Mouse (Mus musculus): Measurements from ENCODE around the gene Mrpl9. TPM values are rescaled to one million over a fixed set of nuclear protein-coding genes. Genes with fewer than 3 reads are reported as not detected.
A peak's percentile ranks its signal among the peaks of the same experiment; 100 is the strongest.

The Mrpl9 gene
- polyA plus RNA-seq, 1 experiment from 2014 or later, result 66.0 TPM

DNA sequence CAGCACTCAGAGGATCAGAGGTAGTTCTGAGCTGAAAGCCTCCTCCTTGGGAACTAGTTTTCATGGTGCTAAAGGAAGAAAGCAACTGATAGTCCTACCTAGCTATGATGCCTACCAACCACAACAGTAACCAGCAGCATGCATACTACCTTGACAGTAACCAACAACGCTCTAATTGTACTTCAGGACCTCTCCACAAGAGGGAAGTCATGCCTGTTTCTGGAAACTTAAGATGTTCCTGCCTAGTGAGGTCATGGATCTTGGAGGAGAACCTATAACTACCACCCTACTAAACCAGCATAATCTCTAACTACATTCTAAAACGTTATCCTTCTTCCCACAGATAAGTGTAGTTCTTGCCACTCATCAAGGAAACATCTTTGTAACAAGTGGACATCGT, 1.9 kb upstream of the Mrpl9 start:
- DNase-seq (peak; percentile 53), ATAC-seq (ENCODE audit: insufficient read depth) (no peak)
- peak; percentile 49 for TF ChIP-seq CTCF (IDR thresholded peaks at IDR 0.05; ENCODE audit: low read depth)
- Histone ChIP-seq H3K4me3 (ENCODE audit: low read depth, low read length) (no peak overlapping the region), H3K9me3 (ENCODE audit: low read depth, low read length) (no peaks in the 10 kb centered on the region), H3K4me2 (no peak overlapping the region), H3K27ac (ENCODE audit: low read depth) (no peak overlapping the region), H3K27me3 (ENCODE audit: insufficient read depth, low read length) (no peaks in the 10 kb centered on the region), H3K9ac (no peak overlapping the region), H3K4me1 (ENCODE audit: insufficient read depth) (no peaks in the 10 kb centered on the region), H3K36me3 (ENCODE audit: insufficient read depth) (peaks cover 15% of the 10 kb centered on the region)
- 41% methylated on average over 3 of the region's 3 CpGs for WGBS

DNA sequence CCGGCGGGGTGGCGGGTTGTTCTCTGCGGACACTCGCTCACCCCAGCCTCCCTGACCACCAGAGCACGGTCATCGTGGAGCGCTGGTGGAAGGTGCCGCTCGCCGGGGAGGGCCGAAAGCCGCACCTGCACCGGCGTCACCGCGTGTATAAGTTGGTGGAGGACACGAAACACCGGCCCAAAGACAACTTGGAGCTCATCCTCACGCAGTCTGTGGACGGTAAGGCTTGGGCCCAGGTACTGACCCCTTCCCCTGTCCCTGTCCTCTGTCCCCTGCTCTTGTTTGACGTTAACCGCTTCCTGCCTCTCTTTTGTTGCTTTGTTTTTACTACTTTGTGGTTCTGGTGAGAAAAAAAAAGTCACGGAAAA, 463 bp downstream of the Mrpl9 start, which contains the start of gene Oaz3:
Gene Oaz3 (minus strand): TSS at position 319 of the 368 bp plus-strand sequence.
- Histone ChIP-seq H3K27me3 (ENCODE audit: insufficient read depth, low read length) (no peaks in the 10 kb centered on the region), H3K4me1 (ENCODE audit: insufficient read depth) (no peaks in the 10 kb centered on the region), H3K36me3 (ENCODE audit: insufficient read depth) (peaks cover 39% of the 10 kb centered on the region), H3K4me3 (ENCODE audit: low read depth, low read length) (peak within 1 kb of the TSS; percentile 94), H3K27ac (ENCODE audit: low read depth) (peak within 1 kb of the TSS; percentile 36; the same call in 1 of the 2 replicates), H3K4me2 (peak within 1 kb of the TSS; percentile 66), H3K9ac (peak within 1 kb of the TSS; percentile 94), H3K9me3 (ENCODE audit: low read depth, low read length) (no peaks in the 10 kb centered on the region)
- DNase-seq (no peak), ATAC-seq (ENCODE audit: insufficient read depth) (no peak; the same call in 1 of the 2 replicates)
- TF ChIP-seq CTCF (IDR thresholded peaks at IDR 0.05; ENCODE audit: low read depth), result no peak
- under 1% methylated on average over 24 of the region's 24 CpGs for WGBS

GRCm38 (mm10) chr3:94449377-94449776, 6.3 kb downstream of the Mrpl9 start:
- WGBS, result 98% methylated on average over 2 of the region's 2 CpGs
- no peak overlapping the region for H3K9ac ChIP-seq
- H3K27ac ChIP-seq (ENCODE audit: low read depth), result no peak overlapping the region
- H3K4me3 ChIP-seq (ENCODE audit: low read depth, low read length), result no peak overlapping the region
- H3K4me1 ChIP-seq (ENCODE audit: insufficient read depth), result no peaks in the 10 kb centered on the region
- peaks cover 46% of the 10 kb centered on the region for H3K36me3 ChIP-seq (ENCODE audit: insufficient read depth)
- DNase-seq (no peak), ATAC-seq (ENCODE audit: insufficient read depth) (no peak)
- TF ChIP-seq CTCF (IDR thresholded peaks at IDR 0.05; ENCODE audit: low read depth), result no peak
- no peaks in the 10 kb centered on the region for H3K9me3 ChIP-seq (ENCODE audit: low read depth, low read length)
- H3K27me3 ChIP-seq (ENCODE audit: insufficient read depth, low read length), result no peaks in the 10 kb centered on the region
- H3K4me2 ChIP-seq, result no peak overlapping the region

GRCm38 (mm10) chr3:94456529-94457000, 13.4 kb downstream of the Mrpl9 start:
- H3K27ac ChIP-seq (ENCODE audit: low read depth), result no peak overlapping the region
- ATAC-seq (ENCODE audit: insufficient read depth), result peak; percentile 93
- 3% methylated on average over 12 of the region's 12 CpGs for WGBS

GRCm38 (mm10) chr3:94457055-94457454, 13.9 kb downstream of the Mrpl9 start:
- no peak overlapping the region for H3K9ac ChIP-seq
- no peaks in the 10 kb centered on the region for H3K36me3 ChIP-seq (ENCODE audit: insufficient read depth)
- WGBS, result 66% methylated on average over 3 of the region's 3 CpGs
- DNase-seq (no peak), ATAC-seq (ENCODE audit: insufficient read depth) (no peak)
- H3K9me3 ChIP-seq (ENCODE audit: low read depth, low read length), result no peaks in the 10 kb centered on the region
- H3K4me1 ChIP-seq (ENCODE audit: insufficient read depth), result no peaks in the 10 kb centered on the region
- no peak overlapping the region for H3K4me3 ChIP-seq (ENCODE audit: low read depth, low read length)
- H3K27me3 ChIP-seq (ENCODE audit: insufficient read depth, low read length), result no peaks in the 10 kb centered on the region
- H3K4me2 ChIP-seq, result peak overlapping the region; percentile 56
- TF ChIP-seq CTCF (IDR thresholded peaks at IDR 0.05; ENCODE audit: low read depth), result no peak
- H3K27ac ChIP-seq (ENCODE audit: low read depth), result no peak overlapping the region

More at GRCm38 (mm10) chr3:94456529-94457000, 13.4 kb downstream of the Mrpl9 start:
- Histone ChIP-seq H3K36me3 (ENCODE audit: insufficient read depth) (no peaks in the 10 kb centered on the region), H3K9ac (0 out of 2 replicates have a peak overlapping the region, but pooled peaks have one; percentile 2), H3K27me3 (ENCODE audit: insufficient read depth, low read length) (no peaks in the 10 kb centered on the region), H3K9me3 (ENCODE audit: low read depth, low read length) (no peaks in the 10 kb centered on the region), H3K4me3 (ENCODE audit: low read depth, low read length) (peak overlapping the region; percentile 26), H3K4me2 (peak overlapping the region; percentile 56), H3K4me1 (ENCODE audit: insufficient read depth) (no peaks in the 10 kb centered on the region)
- TF ChIP-seq CTCF (IDR thresholded peaks at IDR 0.05; ENCODE audit: low read depth), result peak; percentile 89
- peak; percentile 98 for DNase-seq

DNA sequence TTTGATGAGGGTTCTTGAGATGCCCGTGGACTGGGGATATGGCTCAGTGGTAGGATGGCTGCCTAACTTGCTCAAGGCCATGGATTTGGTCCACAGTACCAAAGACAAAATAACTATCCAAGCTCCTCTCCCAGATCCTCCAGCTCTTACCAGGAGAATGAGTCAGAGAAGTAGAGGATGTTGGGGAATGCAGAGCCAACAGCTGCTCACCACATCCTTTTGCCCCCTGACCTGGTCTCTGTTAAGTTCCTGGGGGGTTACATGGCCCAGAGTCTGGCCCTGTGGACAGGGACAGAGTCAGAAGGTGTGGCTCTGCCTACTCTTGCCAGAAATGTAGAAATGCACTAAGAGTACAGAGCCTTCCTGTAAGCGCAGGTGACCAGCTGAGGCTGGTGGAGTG, 16.7 kb downstream of the Mrpl9 start:
- H3K9me3 ChIP-seq (ENCODE audit: low read depth, low read length), result no peaks in the 10 kb centered on the region
- no peak overlapping the region for H3K9ac ChIP-seq
- no peak overlapping the region for H3K4me3 ChIP-seq (ENCODE audit: low read depth, low read length)
- H3K4me2 ChIP-seq, result no peak overlapping the region
- no peak overlapping the region for H3K27ac ChIP-seq (ENCODE audit: low read depth)
- WGBS, result 92% methylated on average over 2 of the region's 2 CpGs
- no peaks in the 10 kb centered on the region for H3K27me3 ChIP-seq (ENCODE audit: insufficient read depth, low read length)
- no peak for ATAC-seq (ENCODE audit: insufficient read depth)
- DNase-seq, result no peak
- no peaks in the 10 kb centered on the region for H3K4me1 ChIP-seq (ENCODE audit: insufficient read depth)
- TF ChIP-seq CTCF (IDR thresholded peaks at IDR 0.05; ENCODE audit: low read depth), result no peak
- H3K36me3 ChIP-seq (ENCODE audit: insufficient read depth), result no peaks in the 10 kb centered on the region

DNA sequence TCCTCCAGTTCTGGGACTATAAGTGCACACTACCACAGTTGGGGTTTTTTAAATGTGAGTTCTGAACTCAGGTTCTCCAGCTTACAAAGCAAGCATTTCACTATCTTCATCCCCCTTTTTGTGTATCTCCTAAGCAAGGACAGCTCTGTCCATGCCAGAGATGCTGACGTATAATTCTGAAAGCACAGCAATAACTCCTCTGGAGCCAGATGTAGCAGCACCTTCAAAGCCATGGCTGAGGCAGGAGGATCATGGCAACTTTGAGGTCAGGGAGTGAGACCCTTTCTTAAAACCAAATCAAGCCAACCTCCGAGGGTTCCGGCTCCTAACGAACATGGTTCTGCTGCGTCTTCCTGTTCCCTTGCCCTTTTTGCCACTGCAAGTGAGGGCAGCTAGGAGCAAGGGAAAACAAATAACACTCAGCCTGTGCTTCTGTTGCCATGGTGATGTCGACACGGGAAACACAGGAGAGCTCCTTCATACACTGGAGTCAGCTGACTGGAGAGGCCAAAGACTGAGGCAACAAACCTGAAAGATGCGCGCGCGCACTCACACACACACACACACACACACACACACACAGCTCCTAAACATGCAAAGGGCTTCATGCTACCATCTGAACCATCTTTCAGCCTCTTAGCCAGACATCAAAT, 20.9 kb downstream of the Mrpl9 start:
- peak; percentile 38; the same call in 1 of the 2 replicates for ATAC-seq (ENCODE audit: insufficient read depth)
- DNase-seq, result no peak

More for the DNA sequence above, 20.9 kb downstream of the Mrpl9 start:
- no peak overlapping the region for H3K9ac ChIP-seq
- no peaks in the 10 kb centered on the region for H3K36me3 ChIP-seq (ENCODE audit: insufficient read depth)
- no peak for TF ChIP-seq CTCF (IDR thresholded peaks at IDR 0.05; ENCODE audit: low read depth)
- H3K4me3 ChIP-seq (ENCODE audit: low read depth, low read length), result no peak overlapping the region
- no peaks in the 10 kb centered on the region for H3K4me1 ChIP-seq (ENCODE audit: insufficient read depth)
- H3K27ac ChIP-seq (ENCODE audit: low read depth), result no peak overlapping the region
- H3K27me3 ChIP-seq (ENCODE audit: insufficient read depth, low read length), result no peaks in the 10 kb centered on the region
- H3K9me3 ChIP-seq (ENCODE audit: low read depth, low read length), result no peaks in the 10 kb centered on the region
- 40% methylated on average over 11 of the region's 11 CpGs for WGBS
- H3K4me2 ChIP-seq, result no peak overlapping the region
